Mouse (Mus musculus) heart, postnatal 0 days (tissue): Measurements from ENCODE around the gene Afg1l. TPM values are rescaled to one million over a fixed set of nuclear protein-coding genes. Genes with fewer than 3 reads are reported as not detected.

Experiments
- ATAC-seq: fragments of 200-750 bp; cut with Nextera tagmentation; 2 replicates; pipeline ENCODE4 v1.8.0; 2017; ENCODE audit warnings: low read depth, moderate number of reproducible peaks, moderate library complexity; ENCODE audit not compliant: insufficient read depth
- DNase-seq: peaks from one replicate; pipeline ENCODE4 v3.0.0-alpha.2; 2016; ENCODE audit warnings: low spot score
- H3K27ac ChIP-seq: fragments of 300-500 bp; sonication (generic); 2 replicates; pipeline ENCODE4 v1.5.1; 2014; ENCODE audit warnings: low read depth, mild to moderate bottlenecking
- H3K27me3 ChIP-seq: fragments of 300-500 bp; sonication (generic); 2 replicates; pipeline ENCODE4 v1.6.1; 2014; ENCODE audit warnings: low read length, mixed read lengths; ENCODE audit not compliant: control insufficient read depth, insufficient read depth
- H3K36me3 ChIP-seq: fragments of 300-500 bp; sonication (generic); replicated peaks from 2 replicates; pipeline ENCODE4 v1.6.1; 2014; ENCODE audit warnings: low read length, mixed read lengths; ENCODE audit not compliant: control insufficient read depth, insufficient read depth
- H3K4me1 ChIP-seq: fragments of 300-500 bp; sonication (generic); 2 replicates; pipeline ENCODE4 v1.6.1; 2014; ENCODE audit warnings: antibody characterized with exemption; ENCODE audit not compliant: control insufficient read depth, insufficient read depth
- H3K4me2 ChIP-seq: fragments of 300-500 bp; sonication (generic); 2 replicates; pipeline ENCODE4 v1.6.1; 2014; ENCODE audit warnings: low read depth, mild to moderate bottlenecking, low read length, moderate library complexity
- H3K4me3 ChIP-seq: fragments of 300-500 bp; sonication (generic); 2 replicates; pipeline ENCODE4 v1.5.1; 2014; ENCODE audit warnings: low read depth, low read length
- H3K9ac ChIP-seq: fragments of 300-500 bp; sonication (generic); replicated peaks from 2 replicates; pipeline ENCODE4 v1.6.1; 2014; ENCODE audit warnings: low read depth, low read length, mixed read lengths
- H3K9me3 ChIP-seq: fragments of 300-500 bp; sonication (generic); replicated peaks from 2 replicates; pipeline ENCODE4 v1.6.1; 2016; ENCODE audit warnings: low read length; ENCODE audit not compliant: control insufficient read depth
- CTCF ChIP-seq: IDR thresholded peaks from 2 replicates; pipeline ENCODE4 v1.5.1; 2016; ENCODE audit warnings: antibody characterized with exemption, control low read depth, low read depth
- EP300 ChIP-seq: IDR thresholded peaks from 2 replicates; pipeline ENCODE4 v1.6.1; 2016; ENCODE audit warnings: antibody characterized with exemption, low read depth
- WGBS: fragments of 180-500 bp; shearing (Covaris S2); extraction: QIAGEN DNeasy Blood & Tissue Kit; methylation state at CpG from one replicate; pipeline ENCODE4 v1.1.7; 2014; 5-methylcytosine and 5-hydroxymethylcytosine counted together
- polyA plus RNA-seq: library from polyadenylated mRNA; unstranded; fragments of >200 nt; fragmentation: Nextera tagmentation; extraction: Ambion mirVana; gene quantifications from 2 replicates; pipeline ENCODE4 v1.2.1, GENCODE M21; 2015
- total RNA-seq: library from RNA; depleted of rRNA; stranded (reverse); fragments of >200 nt; gene quantifications from 2 replicates; pipeline ENCODE4 v1.2.3, GENCODE M21; 2014; ENCODE audit warnings: low replicate concordance

Gene Afg1l
- total and polyA plus RNA-seq, 2 experiments from 2014 or later = 21.8 to 24.7 TPM

DNA sequence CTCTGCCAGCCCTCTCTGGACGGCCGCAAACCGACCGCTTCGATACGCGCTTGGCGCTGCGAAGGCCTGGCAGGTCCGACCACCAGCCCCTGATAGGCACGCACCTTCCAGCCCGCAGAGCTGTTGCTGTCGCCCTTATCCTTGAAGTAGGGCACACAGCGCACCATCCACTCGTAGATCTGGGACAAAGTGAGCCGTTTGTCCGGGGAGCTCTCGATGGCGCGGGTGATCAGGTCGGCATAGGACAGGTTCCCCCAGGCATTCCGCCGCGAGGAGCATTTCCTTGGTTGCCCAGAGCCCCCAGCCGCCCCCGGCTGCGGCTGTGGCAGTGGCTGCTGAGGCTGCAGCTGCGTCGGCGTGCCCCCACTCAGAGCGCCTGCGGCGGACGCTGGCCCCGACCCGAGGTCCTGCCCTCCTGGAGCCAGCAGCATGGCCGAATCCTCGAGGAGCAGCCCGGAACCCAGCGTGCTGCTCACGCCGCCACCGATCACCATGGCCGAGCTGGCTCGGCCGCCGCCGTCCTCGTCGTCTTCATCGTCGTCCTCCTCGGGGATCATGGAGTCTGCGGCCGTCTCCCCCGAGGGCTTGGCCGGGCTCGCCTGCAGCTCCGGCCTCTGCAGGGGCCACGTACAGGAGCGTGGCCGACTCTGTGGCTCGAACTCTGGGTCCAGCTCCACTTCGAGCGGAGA is 203.5 kb downstream of the Afg1l start:
- Histone ChIP-seq H3K4me3 (peak overlapping the region; percentile 65), H3K36me3 (peaks cover 2% of the 10 kb centered on the region), H3K4me1 (peaks cover 22% of the 10 kb centered on the region), H3K9ac (peak overlapping the region; percentile 73), H3K9me3 (no peaks in the 10 kb centered on the region), H3K27me3 (no peaks in the 10 kb centered on the region), H3K4me2 (peak overlapping the region; percentile 96), H3K27ac (peak overlapping the region; percentile 98; the same call in 1 of the 2 replicates)
- ATAC-seq (no peak), DNase-seq (peak; percentile 11)
- 4% methylated on average over 65 of the region's 65 CpGs for WGBS
- TF ChIP-seq EP300 = no peak
- TF ChIP-seq CTCF = no peak

GRCm38 (mm10) chr10:42273760-42274691 is 204.3 kb downstream of the Afg1l start:
- H3K27ac ChIP-seq = peak overlapping the region; percentile 28; the same call in 1 of the 2 replicates
- H3K4me1 ChIP-seq = peaks cover 22% of the 10 kb centered on the region

DNA sequence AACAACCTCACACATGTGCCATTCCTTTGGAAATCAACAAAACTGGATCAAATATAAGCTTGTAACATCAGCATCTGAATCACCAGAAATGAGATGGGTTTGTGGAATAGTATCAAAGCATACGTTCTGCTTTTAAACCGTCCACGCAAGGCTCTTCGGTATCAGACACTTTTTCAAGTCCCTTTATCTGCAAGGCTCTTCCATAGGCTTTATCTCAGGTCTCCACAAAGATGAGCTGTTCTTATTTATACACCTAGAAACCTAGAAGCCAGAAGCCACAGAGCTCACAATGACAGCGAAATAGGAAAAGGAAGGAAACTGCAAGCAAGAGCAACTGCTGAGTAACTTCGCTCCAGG is 205.0 kb downstream of the Afg1l start:
- TF ChIP-seq EP300 (no peak), CTCF (no peak)
- no peaks in the 10 kb centered on the region for H3K9me3 ChIP-seq
- ATAC-seq (no peak), DNase-seq (peak; percentile 1)
- H3K4me1 ChIP-seq = peaks cover 18% of the 10 kb centered on the region
- peak overlapping the region; percentile 28; the same call in 1 of the 2 replicates for H3K27ac ChIP-seq
- H3K9ac ChIP-seq = no peak overlapping the region; the same call in 1 of the 2 replicates
- H3K27me3 ChIP-seq = no peaks in the 10 kb centered on the region
- H3K36me3 ChIP-seq = peaks cover 14% of the 10 kb centered on the region
- 61% methylated on average over 6 of the region's 6 CpGs for WGBS
- H3K4me2 ChIP-seq = peak overlapping the region; percentile 96
- peak overlapping the region; percentile 65 for H3K4me3 ChIP-seq

More at GRCm38 (mm10) chr10:42273760-42274691, 204.3 kb downstream of the Afg1l start:
- Histone ChIP-seq H3K27me3 (no peaks in the 10 kb centered on the region), H3K9ac (peak overlapping the region; percentile 73), H3K4me3 (peak overlapping the region; percentile 65), H3K4me2 (peak overlapping the region; percentile 96), H3K36me3 (peaks cover 11% of the 10 kb centered on the region), H3K9me3 (no peaks in the 10 kb centered on the region)
- DNase-seq = peak; percentile 67
- WGBS = 17% methylated on average over 21 of the region's 21 CpGs
- no peak for ATAC-seq
- TF ChIP-seq EP300 = no peak

GRCm38 (mm10) chr10:42271454-42272230 is 206.7 kb downstream of the Afg1l start:
- Histone ChIP-seq H3K27ac (no peak overlapping the region), H3K9ac (no peak overlapping the region), H3K4me3 (no peak overlapping the region), H3K27me3 (no peaks in the 10 kb centered on the region), H3K36me3 (peaks cover 20% of the 10 kb centered on the region), H3K9me3 (no peaks in the 10 kb centered on the region), H3K4me2 (no peak overlapping the region; the same call in 1 of the 2 replicates), H3K4me1 (peaks cover 17% of the 10 kb centered on the region)
- peak; percentile 4 for DNase-seq
- 61% methylated on average over 11 of the region's 11 CpGs for WGBS
- TF ChIP-seq EP300 = no peak
- TF ChIP-seq CTCF = no peak
- ATAC-seq = no peak
